Mouse (Mus musculus): ENCODE data around the gene Hist3h2ba.

The Hist3h2ba gene

GRCm38 (mm10) chr11:58991911-58992310 lies 43.2 kb downstream of the Hist3h2ba start:
- no peak for DNase-seq

- no peak for DNase-seq
These were observed 44.5 kb downstream of the Hist3h2ba start for GRCm38 (mm10) chr11:58993091-58993670.

- peak; percentile 79 for DNase-seq
These were observed 45.7 kb downstream of the Hist3h2ba start for GRCm38 (mm10) chr11:58994337-58994826.

- DNase-seq, result no peak
These were observed 46.5 kb downstream of the Hist3h2ba start for GRCm38 (mm10) chr11:58995061-58995806.

GRCm38 (mm10) chr11:58995807-58996370 lies 47.2 kb downstream of the Hist3h2ba start:
- DNase-seq, result peak; percentile 38

GRCm38 (mm10) chr11:58997541-58997940 lies 48.8 kb downstream of the Hist3h2ba start:
- DNase-seq, result no peak
